Mouse (Mus musculus): ENCODE results near the gene Coq4.
"Not testable (repeated sequence)": the region's sequence is repeated elsewhere in the genome, so short reads cannot be mapped to it uniquely, and the experiment has no call there.

The Coq4 gene

DNA sequence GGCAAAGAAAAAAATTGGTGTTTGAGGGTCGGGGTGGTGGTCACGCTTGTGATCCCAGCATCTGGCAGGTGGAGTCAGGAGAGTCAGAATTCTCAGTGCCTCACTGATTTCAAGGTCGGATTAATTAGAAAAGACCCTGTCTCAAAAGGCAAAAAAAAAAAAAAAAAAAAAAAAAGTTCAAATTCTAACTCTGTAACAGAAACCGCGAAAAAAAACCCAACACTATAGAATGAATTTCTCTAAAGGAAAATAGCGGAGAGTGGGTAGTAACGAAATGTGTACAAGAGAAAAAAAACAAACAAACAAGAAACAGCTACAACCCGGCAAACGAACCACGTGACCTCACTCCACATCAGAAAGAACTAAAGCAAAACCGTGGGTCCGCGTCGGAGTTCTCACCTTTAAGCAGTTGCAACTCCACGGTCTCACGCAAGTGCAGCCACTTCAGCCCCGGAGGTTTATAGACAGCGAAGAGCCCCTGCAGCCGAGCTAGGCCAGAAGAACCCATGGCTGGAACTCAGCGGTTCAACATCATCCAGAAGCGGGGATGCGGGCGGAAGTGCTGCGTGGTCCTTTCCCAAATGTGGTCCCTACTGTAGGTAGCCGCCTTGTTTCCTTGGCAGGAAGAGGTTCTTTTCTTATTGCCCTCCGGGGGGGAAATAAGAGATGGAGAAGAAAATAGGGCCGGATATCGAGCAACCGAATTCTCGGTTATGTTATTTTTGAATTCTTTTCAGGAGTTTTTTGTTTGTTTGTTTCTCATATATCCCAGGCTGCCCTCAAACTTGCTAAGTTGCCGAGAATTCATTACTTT, at the start of gene Coq4:
Gene Coq4, plus strand, starts transcription at position 390 of the 814 bp plus-strand sequence.
- DNase-seq = peak; percentile 70 to 81

DNA sequence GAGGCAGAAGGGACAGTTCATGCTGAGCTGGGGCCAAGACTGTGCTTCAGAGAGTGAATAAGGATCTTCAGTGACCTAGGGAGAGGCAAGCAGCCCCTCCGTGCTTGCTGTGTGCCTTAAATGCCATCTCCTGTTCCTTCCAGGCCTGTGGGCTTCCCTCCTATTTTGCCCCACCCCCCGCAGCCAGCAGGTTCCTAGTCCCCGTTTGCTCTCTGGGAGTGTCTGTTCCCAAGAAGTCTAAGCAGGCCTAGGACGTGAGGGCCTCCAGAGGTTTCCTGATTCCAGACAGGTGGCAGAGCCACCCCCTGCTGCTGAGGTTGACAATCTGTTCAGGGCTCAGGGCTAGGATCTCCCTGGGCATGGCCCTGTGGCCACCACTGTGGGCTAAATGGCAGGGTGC, 48.5 kb upstream of the Coq4 start:
- no peak for DNase-seq

DNA sequence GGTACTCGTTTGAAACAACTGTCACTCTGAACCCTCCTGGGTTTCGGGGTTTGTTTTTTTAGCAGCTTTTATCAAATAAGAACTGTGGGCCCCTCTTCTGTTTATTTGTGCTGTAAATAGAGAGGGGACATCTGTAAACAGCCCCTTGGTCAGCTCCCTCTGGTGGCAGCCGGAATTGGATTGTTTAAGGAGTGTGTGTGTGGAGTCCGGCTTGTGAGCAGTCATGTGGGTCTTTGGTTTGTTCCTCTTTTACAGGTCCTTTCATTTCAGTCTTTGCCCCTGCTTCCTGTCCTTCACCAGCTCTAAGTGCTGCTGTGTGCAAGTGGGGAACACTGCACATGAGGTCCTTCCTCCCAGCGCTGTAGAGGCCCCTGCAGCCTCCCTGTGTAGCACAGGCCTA, 47.9 kb upstream of the Coq4 start:
- no peak for DNase-seq

DNA sequence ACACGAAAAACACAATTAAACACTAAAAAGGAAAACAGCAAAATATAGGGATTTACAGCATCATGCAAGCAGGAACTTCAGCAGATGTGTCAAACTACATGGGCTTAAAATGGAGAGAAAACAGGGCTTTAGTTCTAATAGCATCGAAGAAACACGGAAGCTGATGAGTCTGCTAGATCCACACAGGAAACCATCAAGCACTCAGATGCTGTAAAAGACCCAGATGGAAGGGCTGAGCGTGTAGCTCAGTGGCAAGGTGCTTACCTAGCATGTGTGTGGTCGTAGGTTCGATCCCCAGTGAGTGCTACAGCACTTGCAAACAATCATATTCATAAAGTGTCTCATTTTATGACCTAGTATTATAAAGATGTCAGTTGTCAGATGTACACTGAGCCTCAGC, 46.1 kb upstream of the Coq4 start:
- no peak for DNase-seq

DNA sequence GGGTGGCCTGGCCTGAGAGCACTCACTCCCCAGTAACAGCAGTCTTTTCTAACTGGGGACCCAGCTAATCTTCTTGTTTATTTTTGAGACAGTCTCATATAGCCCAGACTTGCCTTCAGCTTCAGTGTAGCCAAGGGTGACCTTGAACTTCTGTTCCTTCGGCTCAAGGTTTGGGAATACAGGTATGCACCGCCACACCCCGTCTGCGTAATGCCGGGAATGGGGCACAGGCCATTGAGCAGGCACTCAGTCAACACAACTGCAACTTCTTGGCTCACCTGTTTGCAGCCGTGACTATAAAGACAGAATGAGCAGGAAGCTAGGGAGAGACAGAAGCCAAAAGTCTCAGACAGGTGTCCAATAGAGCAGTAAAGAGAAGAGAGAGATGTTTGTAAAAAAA, 43.0 kb upstream of the Coq4 start:
- no peak for DNase-seq

DNA sequence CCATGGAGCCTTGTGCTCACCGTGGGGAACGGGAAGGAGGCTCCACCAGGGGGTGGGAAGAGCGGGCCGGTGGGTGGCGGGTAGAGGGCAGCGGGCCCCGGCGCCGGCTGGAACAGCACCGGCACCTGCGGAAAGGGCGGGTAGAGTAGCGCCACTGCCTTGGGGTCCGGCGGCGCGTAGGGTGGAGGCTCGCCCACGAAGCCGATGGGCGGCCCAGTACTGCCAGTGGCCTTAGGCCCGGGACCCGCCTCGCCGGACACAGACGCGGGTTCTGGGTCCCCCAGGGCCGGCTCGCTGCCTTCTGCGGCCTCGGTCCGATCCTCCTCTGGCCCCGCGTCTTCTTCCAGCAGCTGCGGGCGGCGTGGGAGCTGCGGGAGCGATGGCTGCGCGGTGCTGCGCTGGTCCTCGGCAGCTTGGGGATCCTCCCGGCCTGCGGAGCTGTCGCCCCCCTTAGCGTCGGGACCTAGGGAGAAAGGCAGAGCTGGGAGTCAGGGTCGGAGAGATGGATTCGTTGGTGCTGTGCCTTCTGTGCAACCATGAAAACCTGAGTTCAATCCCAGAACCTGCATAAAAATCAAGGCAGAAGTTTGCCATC, 40.0 kb upstream of the Coq4 start:
- no peak for DNase-seq

DNA sequence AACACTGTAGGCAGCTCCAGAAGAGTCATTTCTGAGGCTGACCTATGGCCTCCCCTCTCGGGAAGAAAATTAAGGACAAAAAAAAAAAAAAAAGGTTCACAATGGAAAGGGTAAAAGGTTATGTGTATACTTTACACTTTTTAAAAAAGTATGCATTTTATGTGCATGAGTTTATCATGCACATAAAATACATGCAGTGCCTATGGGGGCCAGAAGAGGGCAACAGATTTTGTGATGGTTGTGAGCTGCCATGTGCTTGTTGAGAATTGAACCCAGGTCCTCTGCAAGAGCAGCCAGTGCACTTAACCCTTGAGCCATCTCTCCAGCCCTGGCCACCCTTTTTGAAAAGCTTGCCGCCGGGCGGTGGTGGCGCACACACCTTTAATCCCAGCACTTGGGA, 39.4 kb upstream of the Coq4 start:
- DNase-seq = no peak

DNA sequence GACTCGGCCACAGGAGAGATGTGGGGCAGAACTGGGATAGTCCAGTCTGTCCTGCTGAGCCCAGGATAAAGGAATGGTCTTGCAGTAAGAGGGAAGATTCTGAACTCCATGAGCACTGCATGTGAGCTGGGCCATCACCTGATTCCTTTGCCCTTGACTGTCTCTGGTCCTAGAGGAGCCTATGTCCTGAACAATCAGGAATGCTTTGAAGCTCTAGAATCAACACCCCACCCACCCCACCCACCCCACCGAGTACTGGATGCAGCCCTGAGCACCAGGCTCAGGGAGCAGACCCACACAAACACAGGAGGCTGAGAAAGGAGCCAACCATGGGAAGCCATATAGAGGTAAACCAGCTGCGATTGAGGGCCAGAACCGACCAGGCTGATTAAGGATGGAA, 38.8 kb upstream of the Coq4 start:
- no peak for DNase-seq

DNA sequence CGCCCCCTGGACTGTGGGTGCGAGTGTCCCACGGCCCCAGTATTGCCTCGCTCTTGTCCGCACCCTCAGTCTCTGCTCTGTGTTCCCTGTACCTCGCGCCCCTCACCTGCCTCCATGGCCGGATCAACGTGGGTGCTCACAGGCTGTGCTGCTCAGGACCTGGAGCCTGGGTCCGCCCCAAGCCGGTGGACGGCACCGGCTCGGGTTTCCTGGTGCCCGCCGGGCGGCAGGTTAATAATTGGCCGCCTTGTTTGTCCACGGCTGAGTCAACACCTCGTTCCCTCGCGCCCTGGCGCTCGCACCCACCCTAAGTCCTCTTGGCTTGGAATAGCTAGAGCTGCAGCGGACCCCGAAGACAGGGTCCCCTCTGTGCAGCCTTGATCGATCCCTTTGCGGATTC, 35.8 kb upstream of the Coq4 start, which contains the start of gene Gm13420:
Gene Gm13420, minus strand, starts transcription at position 189 of the 400 bp plus-strand sequence.
- DNase-seq = no peak

DNA sequence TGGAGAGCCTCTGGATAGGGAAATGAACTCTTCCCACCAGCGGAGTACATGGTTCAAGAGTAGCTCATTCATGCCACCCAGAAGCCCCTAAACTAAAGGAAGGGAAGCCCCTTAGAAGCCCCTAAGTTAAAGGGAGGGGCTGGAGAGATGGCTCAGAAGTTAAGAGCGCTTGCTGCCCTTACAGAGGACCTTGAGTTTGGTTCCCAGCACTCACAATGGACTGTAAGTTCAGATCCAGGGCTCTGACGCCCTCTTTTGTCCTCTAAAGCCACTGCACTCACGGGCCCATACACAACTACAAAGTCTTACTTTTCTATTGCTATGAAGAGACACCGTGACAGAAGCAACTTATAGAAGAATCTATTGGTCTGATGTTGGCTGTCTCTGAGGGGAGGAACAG, 34.9 kb upstream of the Coq4 start:
- no peak for DNase-seq

DNA sequence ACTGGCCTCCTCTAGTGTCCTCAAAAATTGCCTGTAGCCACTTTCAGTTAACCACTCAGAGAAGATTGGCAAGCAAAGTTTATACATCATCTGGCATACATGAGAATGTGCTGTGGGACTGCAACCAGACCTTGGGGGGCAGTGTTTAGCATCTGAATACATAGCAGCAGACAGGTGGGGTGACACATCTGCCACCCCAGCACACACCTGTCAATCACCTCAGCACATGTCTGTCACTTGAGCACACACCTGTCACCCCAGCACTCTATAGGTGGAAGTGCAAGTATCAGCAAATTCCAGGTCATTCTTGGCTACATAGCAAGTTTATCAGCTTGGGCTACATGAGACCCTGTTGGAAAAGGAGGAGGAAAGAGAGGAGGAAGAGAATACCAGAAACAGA, 31.6 kb upstream of the Coq4 start:
- no peak for DNase-seq

DNA sequence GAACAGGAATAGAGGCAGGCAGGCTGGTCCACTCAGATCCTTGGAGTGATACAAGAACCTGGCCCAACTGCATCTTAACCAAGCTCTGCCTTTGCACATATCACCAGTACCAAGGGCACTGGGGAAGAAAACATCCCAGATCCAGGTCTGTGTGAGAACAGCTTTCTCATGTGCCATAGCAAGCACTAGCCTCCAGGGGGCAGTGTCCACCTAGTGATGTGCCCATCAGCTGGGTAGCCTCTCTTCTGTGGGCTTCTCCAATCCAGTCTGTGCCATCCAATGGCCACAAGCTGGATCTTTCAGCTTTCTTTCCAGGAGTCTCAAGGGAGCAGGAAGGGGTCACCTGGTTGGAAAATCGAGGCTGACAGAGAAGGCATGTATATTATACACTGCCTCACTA, 22.5 kb upstream of the Coq4 start:
- DNase-seq = no peak

DNA sequence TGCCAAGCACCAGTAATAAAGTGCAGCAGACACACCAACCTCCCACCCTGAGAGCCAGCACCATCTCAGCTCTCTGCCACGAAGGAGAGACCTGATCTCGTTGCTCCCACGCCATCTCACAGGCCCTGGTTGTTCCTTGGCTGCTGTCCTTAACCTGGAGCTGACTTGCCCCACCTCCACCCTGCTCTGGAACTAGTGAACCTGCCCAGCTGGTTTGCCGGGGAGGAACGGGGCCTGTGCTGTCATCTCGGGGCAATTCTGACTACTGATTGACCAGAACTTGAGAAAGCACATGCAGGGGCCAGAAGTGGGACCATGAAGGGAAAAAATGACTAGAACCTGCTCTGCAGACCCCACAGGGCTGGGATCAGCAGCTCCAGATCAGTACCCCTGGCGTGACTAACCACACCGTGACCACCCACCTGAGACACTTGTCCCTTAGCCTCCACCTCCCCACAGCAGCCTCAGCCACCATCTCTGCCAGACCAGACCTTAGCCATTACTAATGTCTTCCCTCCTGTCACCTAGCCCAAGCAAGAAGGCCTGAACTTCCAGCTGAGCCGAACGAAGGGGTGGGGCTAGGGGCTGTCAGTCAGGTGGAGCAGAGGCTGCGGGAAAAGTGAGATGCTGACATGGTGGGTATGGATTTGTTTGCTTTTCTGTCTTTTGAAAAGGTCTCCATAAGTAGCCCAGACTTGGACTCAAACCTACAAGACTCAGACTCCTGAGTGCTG, 19.1 kb upstream of the Coq4 start:
- DNase-seq = no peak

DNA sequence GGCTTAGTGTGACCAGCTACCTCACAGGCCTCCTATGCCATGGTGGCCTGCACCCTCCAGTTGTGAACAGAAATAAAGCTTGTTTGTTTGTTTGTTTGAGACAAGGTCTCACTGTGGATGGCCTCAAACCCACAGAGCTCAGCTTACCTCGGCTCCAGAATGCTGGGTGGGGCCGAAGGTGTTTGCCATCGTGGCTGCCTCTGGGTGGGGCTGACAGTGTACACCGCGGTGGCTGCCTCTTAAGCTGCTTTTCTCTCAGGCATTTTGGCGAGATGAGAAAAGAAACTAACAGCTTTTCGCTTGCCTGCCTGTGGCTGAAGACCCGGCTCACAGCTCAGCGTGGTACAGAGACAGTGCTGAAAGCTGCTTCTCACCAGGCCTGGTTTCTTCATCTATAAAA, 18.4 kb upstream of the Coq4 start:
- no peak for DNase-seq

DNA sequence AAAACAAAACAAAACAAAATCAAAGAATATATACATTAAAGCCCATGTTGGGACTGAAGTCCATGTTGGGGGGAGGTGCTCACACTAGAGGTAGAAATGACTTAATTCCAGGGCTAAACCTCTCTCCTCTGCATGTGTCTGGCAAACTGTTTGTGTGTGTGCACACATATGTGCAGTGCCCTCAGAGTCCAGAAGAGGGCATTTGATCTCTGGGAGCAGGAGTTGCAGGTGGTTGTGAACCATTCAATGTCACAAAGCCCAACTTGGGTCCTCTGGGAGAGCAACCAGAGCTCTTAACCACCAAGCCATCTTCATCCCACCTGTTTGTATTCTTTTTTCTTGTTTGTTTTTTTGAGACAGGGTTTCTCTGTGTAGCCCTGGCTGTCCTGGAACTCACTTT, 17.1 kb upstream of the Coq4 start:
- DNase-seq = no peak

DNA sequence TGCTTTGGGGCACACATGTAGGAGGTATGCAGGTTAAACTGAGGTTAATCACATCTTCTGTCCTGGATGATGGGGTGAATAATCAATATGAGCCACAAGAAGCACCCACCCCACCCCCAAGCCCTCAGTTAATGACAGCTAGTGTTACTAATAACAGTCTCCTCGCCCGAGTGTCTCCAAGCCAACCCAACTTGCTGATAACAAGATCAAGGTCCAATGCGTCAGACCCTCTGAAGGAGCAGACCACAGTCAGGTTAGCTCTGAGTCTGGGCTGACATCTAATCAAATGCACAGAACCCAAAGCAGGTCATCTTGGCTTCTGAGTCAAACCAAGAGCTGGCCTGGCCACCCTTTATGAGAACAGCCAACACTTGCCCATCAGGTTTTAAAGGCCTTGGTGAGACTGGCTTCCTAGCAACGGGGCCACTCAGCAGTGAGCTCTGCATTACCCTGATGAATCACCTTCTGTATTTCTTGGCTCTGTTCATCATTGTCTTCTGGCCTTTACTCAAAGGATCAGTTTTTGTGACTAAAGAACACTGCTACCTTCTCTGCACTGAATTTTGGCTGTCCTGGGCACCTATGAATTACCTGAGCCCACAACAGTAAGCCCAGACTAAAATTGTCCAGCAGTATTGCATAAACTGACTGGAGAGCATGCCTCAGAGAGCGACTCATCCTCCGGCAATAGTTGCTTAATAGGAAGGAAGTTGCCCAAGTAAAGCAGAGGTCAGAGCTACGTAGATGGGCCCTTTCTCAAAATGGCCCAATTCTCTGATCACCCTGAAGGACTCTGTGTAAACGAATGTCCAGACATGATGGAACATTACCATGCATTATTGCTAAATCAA, 15.5 kb upstream of the Coq4 start:
- no peak for DNase-seq

DNA sequence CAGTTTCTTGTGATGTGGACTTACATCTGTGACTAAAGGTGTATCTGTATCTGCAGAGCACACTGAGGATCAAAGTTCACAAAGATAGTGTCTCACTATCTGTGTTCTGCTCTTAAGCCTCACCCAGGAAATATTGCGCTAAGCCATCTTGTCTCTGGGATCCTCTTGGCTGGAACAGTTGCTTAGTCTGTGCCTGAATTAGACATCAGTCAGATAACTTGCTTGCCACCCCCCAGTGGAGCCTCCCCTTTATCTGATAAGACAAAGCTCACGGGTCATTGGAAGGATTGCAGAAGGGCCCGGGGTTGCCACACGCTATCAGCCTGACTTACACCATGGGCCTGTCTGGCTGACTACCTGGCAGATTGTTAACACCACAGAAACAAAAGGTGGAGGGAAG, 14.0 kb upstream of the Coq4 start:
- no peak for DNase-seq

DNA sequence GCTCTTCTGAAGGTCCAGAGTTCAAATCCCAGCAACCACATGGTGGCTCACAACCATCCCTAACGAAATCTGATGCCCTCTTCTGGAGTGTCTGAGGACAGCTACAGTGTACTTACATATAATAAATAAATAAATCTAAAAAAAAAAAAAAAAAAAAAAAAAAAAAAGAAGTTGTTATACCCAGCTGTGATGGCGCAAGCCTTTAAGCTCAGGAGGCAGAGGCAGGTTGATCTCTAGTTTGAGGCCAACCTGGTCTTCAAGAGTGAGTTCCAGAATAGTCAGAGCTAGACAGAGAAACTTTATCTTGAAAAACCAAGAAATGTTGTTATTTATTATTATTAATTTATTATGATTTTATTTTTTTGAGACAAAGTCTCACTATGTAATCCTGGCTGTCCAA, 6.0 kb upstream of the Coq4 start:
- not testable (repeated sequence) for DNase-seq

DNA sequence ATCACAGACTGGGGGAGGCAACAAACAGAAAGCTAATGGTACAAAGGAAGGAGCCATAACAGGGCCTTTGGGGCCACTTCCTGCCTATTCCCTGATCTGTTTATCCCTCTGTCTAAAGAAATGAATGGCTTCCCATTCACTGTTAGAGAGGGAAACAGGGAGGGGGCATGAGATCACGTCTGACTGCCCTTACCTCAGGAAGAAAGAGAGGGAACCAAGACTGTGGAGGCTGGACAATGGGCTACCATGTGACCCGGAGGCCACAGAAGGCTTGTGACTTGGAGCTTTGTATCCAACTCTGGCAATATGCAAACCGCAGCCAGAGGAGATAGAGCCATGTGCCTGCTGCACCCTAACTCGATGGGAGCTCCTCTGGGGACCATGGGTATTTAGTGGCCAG, 3.0 kb upstream of the Coq4 start:
- DNase-seq = no peak

DNA sequence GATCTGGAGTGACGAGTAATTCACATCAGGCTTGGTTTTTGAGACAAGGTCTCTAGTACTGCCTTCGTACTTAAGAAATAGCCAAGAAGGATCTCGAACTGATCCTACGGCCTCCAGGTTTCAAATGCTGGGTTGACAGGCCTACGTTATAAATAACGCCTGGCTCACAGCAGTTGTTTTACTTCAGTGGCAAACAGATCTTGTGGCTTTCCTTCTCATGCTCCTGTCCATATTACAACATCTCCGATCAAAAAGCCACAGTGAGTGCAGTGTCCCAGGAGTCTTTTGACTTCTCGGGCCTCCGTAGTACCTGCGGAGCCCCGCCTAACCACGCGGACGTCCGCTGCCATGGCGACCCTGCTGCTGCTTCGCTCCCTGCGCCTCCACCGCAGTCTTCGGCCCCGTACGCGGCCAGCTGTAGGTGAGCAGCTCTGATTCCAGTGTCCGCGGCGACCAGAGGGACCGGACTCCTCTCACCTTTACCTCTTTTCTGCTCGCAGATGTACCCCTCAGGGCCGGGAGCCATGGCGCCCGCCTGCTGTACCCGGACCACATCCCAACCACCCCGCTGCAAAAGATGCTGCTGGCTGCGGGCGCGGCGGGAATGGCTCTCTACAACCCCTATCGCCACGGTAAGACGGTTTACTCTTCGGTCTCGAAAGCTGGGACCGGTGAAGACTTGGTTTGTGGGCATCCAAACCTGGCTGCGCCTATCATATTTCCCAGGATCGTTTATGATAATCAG, 816 bp downstream of the Coq4 start, which contains the start of gene Trub2:
Gene Trub2, minus strand, starts transcription at position 566 of the 745 bp plus-strand sequence.
- peak; percentile 71 to 79 for DNase-seq

DNA sequence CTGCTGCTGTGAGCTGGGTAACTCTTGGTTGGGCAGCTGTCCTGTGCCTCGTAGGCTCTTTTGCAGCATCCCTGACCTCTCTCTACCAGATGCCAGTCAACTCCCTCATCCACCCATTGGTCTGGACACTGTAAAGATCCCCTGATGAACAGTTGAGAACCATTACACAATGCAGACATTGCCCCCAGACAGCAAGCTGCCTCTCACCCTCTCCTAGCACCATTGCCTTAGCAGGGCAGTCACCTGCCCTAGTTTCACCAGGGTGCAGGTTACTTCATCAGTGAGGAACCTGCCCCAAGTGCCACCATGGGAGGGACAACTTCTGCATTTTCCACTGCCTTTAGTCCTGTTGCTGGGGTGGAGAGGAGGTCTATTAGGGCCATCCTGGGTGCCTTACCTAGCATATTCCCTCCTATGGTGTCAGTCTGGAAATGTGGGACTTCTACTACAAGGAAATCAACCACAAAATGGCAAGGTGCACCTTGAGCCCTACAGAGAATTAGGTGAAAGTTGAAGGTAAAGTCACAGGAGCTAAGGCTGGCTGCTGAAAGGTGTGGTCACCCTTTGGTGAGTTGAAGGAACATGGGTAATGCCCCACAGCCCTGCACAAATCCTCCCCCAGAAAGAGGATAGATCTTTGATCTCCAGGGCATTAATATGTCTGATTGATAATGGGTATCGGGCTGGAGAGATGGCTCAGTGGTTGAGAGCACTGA, 5.6 kb downstream of the Coq4 start:
- no peak for DNase-seq

Data from thymus, adult 18-20 months (tissue).